ENCODE assay signal across 26 mouse cellular contexts in the genomic region with DNA sequence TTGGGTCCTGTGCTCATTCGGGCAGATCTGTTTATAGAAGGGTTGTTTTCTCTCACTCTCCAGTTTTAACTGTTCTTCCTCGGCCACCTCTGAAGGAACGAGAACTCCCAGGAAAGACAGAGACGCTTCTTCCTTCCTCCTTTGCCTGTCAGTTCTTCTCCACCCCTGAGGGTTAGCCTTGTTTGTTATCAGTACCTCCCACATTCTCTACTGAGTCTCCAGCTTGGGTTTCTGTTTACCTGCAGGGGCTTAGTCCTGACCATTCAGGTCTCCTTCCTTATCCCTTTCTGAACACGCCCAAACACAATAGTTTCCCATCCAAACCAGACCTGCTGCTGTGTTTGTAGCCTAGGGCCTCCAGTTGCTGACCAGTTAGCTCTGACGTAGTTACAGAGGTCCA. TPM values are rescaled to one million over a fixed set of nuclear protein-coding genes. Genes with fewer than 3 reads are reported as not detected.
DNase-seq lines count a peak whose midpoint lies in the region; ATAC-seq and TF ChIP-seq lines count a peak whose summit lies in the region.
"Had no signal": no experiment of that assay in that cellular context is flagged by ENCODE, and none has a peak within 500 bp of the region (broad histone marks: within the 10 kb centered on the region; RNA-seq: fewer than 3 reads in every experiment).

No protein-coding gene starts in this region.

- TF ChIP-seq EP300 in liver, embryonic 14.5 days (IDR thresholded peaks at IDR 0.05; ENCODE audit: low read depth) = peak; percentile 26

- no peaks in the 10 kb centered on the region for H3K27me3 ChIP-seq in embryonic facial prominence, embryonic 14.5 days (replicated peaks; ENCODE audit: control insufficient read depth, insufficient read depth, low read length)
- no peaks in the 10 kb centered on the region; the same call in 1 of the 2 replicates for H3K27me3 ChIP-seq in embryonic facial prominence, embryonic 10.5 days (replicated peaks; ENCODE audit: low read depth, poor library complexity, severe bottlenecking)
- H3K27me3 ChIP-seq in liver, embryonic 12.5 days (replicated peaks) = no peaks in the 10 kb centered on the region
- H3K27me3 ChIP-seq in liver, embryonic 14.5 days (ENCODE audit: control insufficient read depth, insufficient read depth, low read length) = no peaks in the 10 kb centered on the region
- no peaks in the 10 kb centered on the region for H3K27me3 ChIP-seq in midbrain, embryonic 15.5 days (replicated peaks)
- H3K27me3 ChIP-seq: embryonic facial prominence, embryonic 13.5 days; heart, embryonic 13.5 days had no signal

- no peaks in the 10 kb centered on the region for H3K4me1 ChIP-seq in embryonic facial prominence, embryonic 14.5 days (ENCODE audit: control insufficient read depth, insufficient read depth, low read length)
- no peaks in the 10 kb centered on the region; the same call in 1 of the 2 replicates for H3K4me1 ChIP-seq in embryonic facial prominence, embryonic 10.5 days
- peaks cover 13% of the 10 kb centered on the region; the same call in 1 of the 2 replicates for H3K4me1 ChIP-seq in liver, embryonic 12.5 days
- no peaks in the 10 kb centered on the region; a peak in 1 of 4 replicates for H3K4me1 ChIP-seq in liver, embryonic 14.5 days (replicated peaks; ENCODE audit: control insufficient read depth in 2 of 2, insufficient read depth in 2 of 2, low read length in 1 of 2)
- H3K4me1 ChIP-seq in midbrain, embryonic 15.5 days = no peaks in the 10 kb centered on the region
- H3K4me1 ChIP-seq: embryonic facial prominence, embryonic 13.5 days; heart, embryonic 13.5 days had no signal

- peak; percentile 50; the same call in 1 of the 2 replicates for ATAC-seq in embryonic facial prominence, embryonic 14.5 days (ENCODE audit: low read depth)
- ATAC-seq in liver, embryonic 12.5 days = peak; percentile 54; the same call in 1 of the 2 replicates
- ATAC-seq in liver, embryonic 14.5 days (ENCODE audit: insufficient read depth) = peak; percentile 56; the same call in 1 of the 2 replicates
- no peak for ATAC-seq in midbrain, embryonic 15.5 days (replicated peaks)
- ATAC-seq: forebrain, embryonic 14.5 days; forebrain, postnatal 0 days; hindbrain, postnatal 0 days; inflammation-experienced regulatory T-cells, adult 6 months had no signal

- H3K4me2 ChIP-seq in embryonic facial prominence, embryonic 14.5 days (ENCODE audit: low read depth, low read length) = no peak overlapping the region
- H3K4me2 ChIP-seq in liver, embryonic 12.5 days = no peak overlapping the region
- H3K4me2 ChIP-seq in liver, embryonic 14.5 days (ENCODE audit: low read depth) = no peak overlapping the region
- no peak overlapping the region for H3K4me2 ChIP-seq in midbrain, embryonic 15.5 days
- H3K4me2 ChIP-seq: embryonic facial prominence, embryonic 13.5 days; heart, embryonic 13.5 days; hindbrain, embryonic 14.5 days had no signal

- WGBS in embryonic facial prominence, embryonic 14.5 days = 41% methylated on average over 6 of the region's 6 CpGs
- WGBS in embryonic facial prominence, embryonic 10.5 days = 31% methylated on average over 6 of the region's 6 CpGs
- 14% methylated on average over 6 of the region's 6 CpGs for WGBS in liver, embryonic 12.5 days (ENCODE audit: insufficient replicate concordance)
- 7% methylated on average over 6 of the region's 6 CpGs for WGBS in liver, embryonic 14.5 days (ENCODE audit: insufficient replicate concordance)
- 55% methylated on average over 6 of the region's 6 CpGs for WGBS in midbrain, embryonic 15.5 days

- no peak overlapping the region for H3K27ac ChIP-seq in embryonic facial prominence, embryonic 14.5 days (replicated peaks; ENCODE audit: low read depth, low read length)
- H3K27ac ChIP-seq in embryonic facial prominence, embryonic 10.5 days (replicated peaks) = no peak overlapping the region
- no peak overlapping the region for H3K27ac ChIP-seq in liver, embryonic 12.5 days
- no peak overlapping the region for H3K27ac ChIP-seq in liver, embryonic 14.5 days
- no peak overlapping the region for H3K27ac ChIP-seq in midbrain, embryonic 15.5 days
- H3K27ac ChIP-seq: embryonic facial prominence, embryonic 13.5 days; forebrain, embryonic 10.5 days; gastrocnemius, adult 2 months; heart, embryonic 13.5 days; hindbrain, embryonic 14.5 days; hindbrain, postnatal 0 days had no signal

- no peak overlapping the region for H3K9ac ChIP-seq in embryonic facial prominence, embryonic 14.5 days (ENCODE audit: low read depth, low read length)
- no peak overlapping the region for H3K9ac ChIP-seq in liver, embryonic 12.5 days
- H3K9ac ChIP-seq in liver, embryonic 14.5 days (replicated peaks) = no peak overlapping the region
- H3K9ac ChIP-seq in midbrain, embryonic 15.5 days = no peak overlapping the region
- H3K9ac ChIP-seq: embryonic facial prominence, embryonic 13.5 days; forebrain, postnatal 0 days; heart, embryonic 13.5 days; hindbrain, embryonic 14.5 days had no signal

- TF ChIP-seq CTCF in liver, embryonic 14.5 days (IDR thresholded peaks at IDR 0.05; ENCODE audit: low read depth) = no peak

- DNase-seq in embryonic facial prominence, embryonic 14.5 days (ENCODE audit: low spot score) = no peak
- DNase-seq in embryonic facial prominence, embryonic 10.5 days (ENCODE audit: low spot score) = no peak
- no peak for DNase-seq in liver
- no peak for DNase-seq in liver, embryonic 14.5 days (ENCODE audit: low read depth in 3 of 3, low spot score in 3 of 3)
- no peak for DNase-seq in urinary bladder, postnatal 4 days (ENCODE audit: low spot score in 2 of 2)
- DNase-seq in adrenal gland, postnatal 10 days = no peak
- DNase-seq: adrenal gland, adult 2 months; adrenal gland, postnatal 25 days; cerebellum, adult 18-20 months; cerebellum, adult 9-10 months; cerebellum, postnatal 14 days; forebrain, postnatal 0 days; gastrocnemius, adult 2 months; gastrocnemius, postnatal 14 days; heart, adult 18-20 months; heart, postnatal 14 days; heart, postnatal 4 days had no signal

- H3K9me3 ChIP-seq in embryonic facial prominence, embryonic 14.5 days (ENCODE audit: control insufficient read depth, low read length) = no peaks in the 10 kb centered on the region
- H3K9me3 ChIP-seq in embryonic facial prominence, embryonic 10.5 days = no peaks in the 10 kb centered on the region
- H3K9me3 ChIP-seq in liver, embryonic 12.5 days (replicated peaks) = no peaks in the 10 kb centered on the region
- no peaks in the 10 kb centered on the region for H3K9me3 ChIP-seq in liver, embryonic 14.5 days (ENCODE audit: control insufficient read depth, low read length)
- no peaks in the 10 kb centered on the region for H3K9me3 ChIP-seq in midbrain, embryonic 15.5 days
- H3K9me3 ChIP-seq: embryonic facial prominence, embryonic 13.5 days; forebrain, embryonic 10.5 days; heart, embryonic 13.5 days had no signal

- no peaks in the 10 kb centered on the region for H3K36me3 ChIP-seq in embryonic facial prominence, embryonic 14.5 days (ENCODE audit: control insufficient read depth, insufficient read depth, low read length)
- no peaks in the 10 kb centered on the region for H3K36me3 ChIP-seq in embryonic facial prominence, embryonic 10.5 days (replicated peaks)
- H3K36me3 ChIP-seq in liver, embryonic 12.5 days = no peaks in the 10 kb centered on the region
- no peaks in the 10 kb centered on the region for H3K36me3 ChIP-seq in liver, embryonic 14.5 days (replicated peaks; ENCODE audit: control insufficient read depth, insufficient read depth, low read depth)
- no peaks in the 10 kb centered on the region for H3K36me3 ChIP-seq in midbrain, embryonic 15.5 days (replicated peaks)
- H3K36me3 ChIP-seq: embryonic facial prominence, embryonic 13.5 days; forebrain, embryonic 10.5 days; heart, embryonic 13.5 days had no signal

- H3K4me3 ChIP-seq in embryonic facial prominence, embryonic 14.5 days (ENCODE audit: low read depth, low read length) = no peak overlapping the region
- no peak overlapping the region for H3K4me3 ChIP-seq in embryonic facial prominence, embryonic 10.5 days
- H3K4me3 ChIP-seq in liver, embryonic 12.5 days = no peak overlapping the region
- no peak overlapping the region for H3K4me3 ChIP-seq in liver, embryonic 14.5 days (ENCODE audit: insufficient read depth in 1 of 2, low read depth in 2 of 2, low read length in 2 of 2)
- no peak overlapping the region for H3K4me3 ChIP-seq in midbrain, embryonic 15.5 days
- H3K4me3 ChIP-seq: embryonic facial prominence, embryonic 13.5 days; forebrain, embryonic 10.5 days; gastrocnemius, adult 2 months; heart, embryonic 13.5 days had no signal

RNA-seq across cellular contexts. Expression of gene Hlf, which starts 8.2 kb away (rescaled TPM):
- 5.1 and 6.2 TPM in 2 replicates for polyA plus RNA-seq in embryonic facial prominence, embryonic 14.5 days (2014; fragmentation: Nextera tagmentation; extraction: Ambion mirVana)
- 0.93 and 1.2 TPM in 2 replicates for polyA plus RNA-seq in embryonic facial prominence, embryonic 10.5 days (2016; fragmentation: Nextera tagmentation; extraction: Ambion mirVana)
- polyA plus RNA-seq in liver, embryonic 12.5 days (2016; fragmentation: Nextera tagmentation; extraction: Ambion mirVana) = 5.0 and 7.0 TPM in 2 replicates
- 2.5 and 2.7 TPM in 2 replicates for polyA plus RNA-seq in liver, embryonic 14.5 days (2012; rRNA removed)
- 3.7 TPM in 2 replicates for polyA plus RNA-seq in liver, embryonic 14.5 days (2014; fragmentation: Nextera tagmentation; extraction: Ambion mirVana)
- 10 to 100 TPM; 22.5 to 22.8 TPM for total RNA-seq in adrenal gland, postnatal 10 days (2021)
- 7.2 and 7.6 TPM in 2 replicates for polyA plus RNA-seq in midbrain, embryonic 15.5 days (2015; fragmentation: Nextera tagmentation; extraction: Ambion mirVana)
